Mouse (Mus musculus): ENCODE measurements at regions not wholly inside any gene's neighbourhood (a gene's known extent, or its start where the extent isn't known, plus 50 kb on each side); places are given as distances from the start of the nearest gene placed in this dataset.

- no peak for TF ChIP-seq POLR2A (IDR thresholded peaks at IDR 0.05; ENCODE audit: insufficient read depth, low read length)
- no peak for TF ChIP-seq CTCF (IDR thresholded peaks at IDR 0.05; ENCODE audit: low read depth, low read length)
- no peak for TF ChIP-seq EP300 (IDR thresholded peaks at IDR 0.05; ENCODE audit: insufficient read depth, low read depth, low read length)
These were observed 360.8 kb upstream of the Smarca2 start for GRCm38 (mm10) chr19:26244067-26244466.

All from ES-Bruce4 (cell line).